Mouse (Mus musculus) left cerebral cortex, postnatal 4 days (tissue): ENCODE data around the gene Eif2d. TPM values are rescaled to one million over a fixed set of nuclear protein-coding genes. Genes with fewer than 3 reads are reported as not detected.

ENCODE experiments used
- DNase-seq: peaks from one replicate; pipeline ENCODE4 v3.0.0-alpha.2; 2022
- intact Hi-C: fragments of 180-260 bp; cut with DNase I; formaldehyde crosslinking; loops from one replicate; pipeline ENCODE4 v1.15.1; 2025
- total RNA-seq, 2 experiments: library from RNA; stranded (reverse); gene quantifications; 2 replicates each; pipeline ENCODE4 v1.2.3; 2021

Gene Eif2d
- 10 to 100 TPM; 40.8 to 45.0 TPM for total RNA-seq

DNA sequence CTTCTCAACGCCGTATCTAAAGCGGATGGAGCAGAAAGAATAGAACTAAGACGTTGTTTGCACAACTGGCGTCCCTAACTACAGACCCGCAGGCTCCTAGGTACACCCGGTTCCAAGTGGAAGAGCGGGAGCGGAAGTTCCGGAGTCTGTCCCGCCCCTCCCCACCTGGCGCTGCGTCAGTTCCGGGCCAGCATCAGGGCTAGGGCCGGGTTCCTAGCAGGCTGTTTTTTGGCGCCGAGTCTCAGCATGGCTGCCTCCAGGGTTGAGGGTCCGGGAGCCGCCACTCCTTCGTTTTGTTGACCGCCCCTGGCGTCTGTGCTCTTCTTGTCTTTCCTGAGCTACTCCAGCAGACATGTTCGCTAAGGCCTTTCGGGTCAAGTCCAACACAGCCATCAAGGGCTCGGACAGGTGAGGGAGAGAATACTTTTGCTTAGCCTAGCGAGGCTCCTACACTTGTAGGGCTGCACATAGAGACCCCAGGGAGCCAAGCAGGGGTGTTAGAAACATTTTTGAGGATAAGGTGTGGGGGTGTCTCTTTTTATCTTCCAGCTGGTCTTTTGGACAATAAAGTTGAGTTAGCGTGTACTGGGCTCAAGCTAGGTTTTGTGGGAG is at the start of gene Eif2d:
Eif2d (plus strand) TSS at position 164 of the 612 bp plus-strand sequence.
- intact Hi-C loops, result loop anchor here (5.0 kb wide), 1 partner anchor 36 kb away; no protein-coding TSS in a partner anchor
- peak; percentile 91 for DNase-seq

DNA sequence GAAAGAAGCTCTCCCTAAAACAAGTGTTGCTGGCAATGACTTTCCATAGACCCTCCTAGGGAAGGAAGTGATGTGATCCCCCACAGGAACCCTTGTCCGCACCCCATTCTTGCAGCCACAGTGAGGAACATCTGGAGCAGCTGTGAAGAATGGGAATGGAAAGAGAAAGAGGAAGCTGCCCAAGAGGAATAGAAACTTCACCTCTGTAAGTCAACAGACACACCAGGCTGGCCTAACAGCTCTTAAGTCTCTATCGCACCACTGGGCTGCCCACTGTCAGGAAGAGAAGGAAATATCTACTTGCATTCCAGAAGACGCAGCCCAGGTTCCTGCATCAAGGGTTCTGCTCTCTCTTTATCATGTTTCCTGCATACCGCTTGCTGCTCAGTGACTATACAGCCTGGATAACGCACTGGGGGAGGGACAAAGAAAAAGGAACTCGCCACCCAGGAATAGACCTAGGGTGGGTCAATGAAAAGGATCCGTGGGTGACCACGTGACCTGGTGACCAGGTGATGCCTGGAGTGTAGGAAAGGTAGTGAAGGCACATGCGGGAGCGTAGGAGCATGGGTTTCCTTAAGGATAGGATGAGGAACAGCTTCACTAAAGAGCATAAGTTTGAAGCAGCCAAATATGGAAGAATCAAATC is 49.1 kb upstream of the Eif2d start:
- DNase-seq, result no peak
- intact Hi-C loops, result no loop called here

DNA sequence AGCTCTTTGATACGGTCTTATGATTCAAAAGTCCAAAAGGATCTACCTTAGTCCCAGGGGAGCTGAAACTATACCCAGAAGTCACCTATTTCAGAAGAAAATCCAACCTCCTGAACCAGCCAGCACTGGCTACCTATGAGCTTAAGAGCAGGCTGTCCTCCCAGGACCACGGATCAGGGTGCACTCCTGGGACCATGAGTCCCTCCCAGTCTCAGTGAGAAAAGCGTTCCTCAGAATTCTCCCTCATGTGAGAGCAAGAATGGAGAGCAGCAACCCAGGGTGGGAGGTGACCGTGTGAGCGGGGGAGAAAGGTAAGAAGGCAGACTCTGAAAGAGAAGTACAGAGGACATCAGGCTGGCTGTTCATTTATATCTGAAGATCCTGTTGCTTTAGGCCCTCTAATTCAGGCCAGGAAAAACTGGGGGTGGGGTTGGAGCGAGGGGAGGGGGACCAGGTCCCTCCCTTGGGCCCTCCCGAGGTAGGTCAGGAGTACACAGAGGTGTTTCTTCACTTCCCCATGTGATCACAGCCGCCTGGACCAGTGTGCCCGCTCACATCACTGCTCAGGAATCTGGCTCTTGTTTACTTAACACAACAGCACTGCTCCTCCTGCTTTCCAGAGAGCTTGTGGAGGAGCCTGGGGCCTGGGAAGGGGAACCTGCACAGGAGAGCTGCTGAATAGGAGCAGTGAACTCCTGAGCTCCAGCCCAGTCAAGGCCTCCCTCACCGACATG is 45.2 kb upstream of the Eif2d start:
- intact Hi-C loops, result no loop called here
- DNase-seq, result no peak

DNA sequence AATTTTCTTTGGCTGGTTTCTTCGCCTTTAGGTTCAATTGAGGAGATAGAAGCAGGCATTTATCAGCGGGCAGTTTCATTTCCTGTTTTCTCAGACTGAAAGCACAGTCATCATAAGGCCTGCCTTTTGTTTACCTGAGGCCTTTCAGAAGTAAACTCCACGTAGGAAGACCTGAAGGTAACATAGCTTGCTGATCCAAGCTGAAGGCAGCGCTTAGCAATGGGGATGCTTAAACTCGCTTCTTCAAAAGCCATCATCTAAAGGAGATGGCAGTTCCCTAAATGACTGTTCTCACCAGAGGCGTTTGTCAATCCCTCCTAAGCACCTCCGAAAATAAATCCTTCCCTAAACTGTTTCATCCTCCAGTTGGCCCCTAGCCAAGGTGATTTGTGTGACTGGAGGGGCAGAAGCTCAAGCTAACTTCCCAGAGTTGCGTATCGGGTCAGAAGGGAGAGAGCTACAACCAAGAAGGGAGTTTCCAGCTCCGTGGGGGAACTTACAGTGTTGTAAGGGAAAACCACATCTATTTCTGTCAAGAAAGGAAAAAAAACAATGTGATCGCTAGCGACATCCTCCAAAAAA is 42.4 kb upstream of the Eif2d start:
- intact Hi-C loops, result no loop called here
- DNase-seq, result no peak

DNA sequence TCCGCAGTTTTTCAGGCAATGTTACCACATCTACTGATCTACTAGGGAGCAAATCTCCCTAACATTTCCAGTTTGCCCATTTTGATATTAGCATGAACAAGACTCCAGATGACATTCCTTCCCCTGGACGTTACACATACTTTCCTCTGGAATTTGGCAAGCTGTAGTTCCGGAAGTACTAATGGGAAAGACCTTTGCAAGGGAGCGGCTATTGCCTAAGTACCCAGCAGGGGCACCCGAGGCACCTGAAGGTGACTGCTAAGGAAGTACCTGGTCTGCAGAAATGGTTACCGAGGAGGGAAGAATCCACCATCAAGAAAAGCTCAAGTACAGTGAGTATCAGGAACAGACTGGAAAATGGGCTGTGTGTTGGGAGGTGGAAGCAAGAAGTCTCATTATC is 40.4 kb upstream of the Eif2d start:
- no peak for DNase-seq
- intact Hi-C loops, result no loop called here

DNA sequence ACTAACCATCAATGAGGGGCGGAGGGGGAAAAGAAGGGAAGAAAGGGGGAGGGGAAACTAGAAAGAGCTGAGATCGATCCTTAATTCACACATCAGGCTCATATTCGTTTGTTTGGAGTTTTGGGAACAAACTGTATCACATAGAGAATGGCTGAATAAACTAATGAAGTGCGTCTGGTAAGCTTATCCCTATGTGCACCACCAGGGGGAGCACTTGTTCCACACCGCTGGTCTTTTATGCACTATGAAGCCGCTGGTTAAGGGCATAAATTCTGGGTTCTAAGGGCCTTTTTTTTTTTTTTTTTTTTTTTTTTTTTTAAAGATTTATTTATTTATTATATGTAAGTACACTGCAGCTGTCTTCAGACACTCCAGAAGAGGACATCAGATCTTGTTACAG is 37.0 kb upstream of the Eif2d start:
- peak; percentile 72 for DNase-seq
- intact Hi-C loops, result loop anchor here (5.0 kb wide), 2 partner anchors 36 to 151 kb away; partner anchors contain the start of gene Eif2d

DNA sequence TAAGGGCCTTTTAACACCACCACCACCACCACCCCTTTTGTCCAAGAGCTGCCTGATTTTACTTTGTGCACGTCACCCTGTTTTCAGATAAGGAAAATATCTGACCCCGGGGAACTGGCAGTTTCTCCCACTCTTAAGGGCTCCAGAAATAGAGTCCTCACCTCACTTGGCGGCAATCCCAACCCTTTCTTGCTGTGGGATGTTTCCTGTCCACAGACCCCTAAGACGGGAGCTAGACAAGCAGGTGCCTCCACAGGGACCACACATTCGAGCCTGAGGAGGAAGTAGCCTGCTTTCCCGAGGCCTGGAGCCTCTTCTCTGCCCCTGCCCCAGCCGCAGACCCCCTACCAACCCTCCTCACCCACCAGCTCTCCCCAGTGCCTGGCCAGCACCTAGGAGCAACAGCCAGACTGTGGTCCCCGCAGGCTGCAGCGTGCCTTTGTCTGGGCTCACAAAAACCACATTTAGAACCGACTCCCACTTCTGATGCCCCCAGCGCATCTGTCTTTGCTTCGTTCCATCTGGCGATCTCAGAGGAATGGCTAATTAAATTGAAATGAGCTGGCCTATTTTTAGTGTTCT is 36.5 kb upstream of the Eif2d start:
- intact Hi-C loops, result loop anchor here (5.0 kb wide), 2 partner anchors 36 to 151 kb away; partner anchors contain the start of gene Eif2d
- peak; percentile 56 for DNase-seq

DNA sequence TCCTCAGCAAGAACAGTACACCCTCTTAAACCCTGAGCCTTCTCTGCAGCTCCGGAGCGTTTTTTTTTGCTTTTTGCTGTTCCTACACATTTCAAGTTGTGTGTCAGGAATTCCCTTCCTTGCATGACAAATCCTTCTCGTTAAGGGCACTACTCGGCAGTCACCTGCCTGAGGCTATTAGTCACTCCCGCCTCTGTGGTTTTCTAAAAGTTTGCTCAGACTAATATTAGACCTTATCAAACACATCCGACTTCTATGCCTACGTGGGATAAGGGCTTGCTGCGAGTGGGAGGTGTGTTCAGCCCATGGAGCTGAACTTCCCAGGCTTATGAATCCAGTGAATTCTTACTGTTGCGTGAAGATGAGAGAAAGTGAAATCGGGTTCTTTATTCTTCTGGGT is 34.5 kb upstream of the Eif2d start:
- intact Hi-C loops, result loop anchor here (5.0 kb wide), 2 partner anchors 34 to 149 kb away; partner anchors contain the start of gene Eif2d
- DNase-seq, result no peak

DNA sequence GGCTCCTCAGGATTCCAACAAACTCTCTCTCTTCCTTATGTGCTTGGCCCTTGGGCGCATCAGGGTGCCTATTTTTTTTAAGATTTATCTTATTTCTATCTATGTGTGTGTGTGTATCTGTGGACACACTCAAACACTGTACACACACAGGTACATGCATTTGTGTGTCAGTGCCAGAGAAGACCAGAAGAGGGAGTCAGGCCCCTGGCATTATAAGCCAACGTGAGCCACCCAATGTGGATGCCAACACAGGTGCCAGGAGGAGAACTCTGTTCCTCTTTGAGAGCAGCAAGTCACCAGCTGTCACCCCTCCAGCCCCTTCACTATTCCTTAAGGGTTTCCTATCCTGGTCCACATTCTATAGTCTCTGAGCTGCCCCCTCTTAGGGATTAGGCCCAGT is 34.0 kb upstream of the Eif2d start:
- DNase-seq, result peak; percentile 35
- intact Hi-C loops, result loop anchor here (5.0 kb wide), 2 partner anchors 33 to 148 kb away; partner anchors contain the start of gene Eif2d

DNA sequence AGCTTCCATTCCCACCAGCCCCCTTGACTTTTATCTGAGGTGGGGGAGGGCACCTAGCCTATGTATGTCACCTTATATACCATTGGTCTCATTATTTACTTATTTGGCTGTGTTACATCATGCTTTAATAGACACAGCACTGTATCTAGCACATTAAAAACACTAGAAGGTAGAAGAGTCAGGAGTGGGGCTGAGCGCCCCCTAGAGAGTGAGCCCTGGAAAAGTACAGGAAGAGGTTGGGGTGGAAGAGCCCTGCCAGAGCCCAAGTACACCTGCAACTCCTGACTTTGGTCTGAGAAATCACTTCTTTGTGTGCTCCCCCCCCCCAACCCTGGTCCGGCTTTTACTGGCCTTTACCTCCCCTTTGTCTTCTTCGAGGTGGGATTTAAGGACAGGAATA is 31.0 kb upstream of the Eif2d start:
- peak; percentile 20 for DNase-seq
- intact Hi-C loops, result no loop called here

DNA sequence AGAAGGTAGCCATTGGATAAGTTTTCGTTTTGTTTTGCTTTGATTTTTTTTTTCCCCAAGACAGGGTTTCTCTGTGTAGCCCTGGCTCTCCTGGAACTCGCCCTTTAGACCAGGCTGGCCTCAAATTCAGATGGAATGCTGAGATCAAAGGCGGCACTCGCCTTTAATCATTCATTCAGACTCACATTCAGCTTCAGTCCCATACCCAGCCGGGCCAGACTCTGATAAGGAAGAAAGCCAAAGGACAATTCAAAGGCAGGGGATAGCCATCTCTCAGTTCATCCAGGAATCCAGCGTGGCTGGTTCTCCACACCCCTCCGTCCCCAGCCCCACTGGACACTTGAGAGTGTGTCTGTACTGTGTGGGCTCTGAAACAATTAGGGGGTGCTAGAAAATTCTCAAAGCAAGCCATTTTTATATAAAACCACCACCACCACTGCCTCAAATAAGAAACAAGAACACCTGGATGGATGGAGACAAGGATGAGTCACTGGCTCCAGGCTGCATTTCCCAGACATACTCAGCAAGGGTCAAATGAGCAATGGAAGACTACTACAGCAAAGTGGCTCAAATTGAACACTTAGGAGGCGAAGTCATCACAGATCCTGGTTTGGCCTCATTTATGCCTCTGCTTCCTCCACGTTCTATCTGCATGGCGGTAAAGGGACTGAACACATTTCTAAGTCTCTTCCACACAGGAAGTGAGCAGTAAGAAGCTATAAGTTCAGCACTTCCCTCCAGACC is 29.3 kb upstream of the Eif2d start:
- no peak for DNase-seq
- intact Hi-C loops, result no loop called here

DNA sequence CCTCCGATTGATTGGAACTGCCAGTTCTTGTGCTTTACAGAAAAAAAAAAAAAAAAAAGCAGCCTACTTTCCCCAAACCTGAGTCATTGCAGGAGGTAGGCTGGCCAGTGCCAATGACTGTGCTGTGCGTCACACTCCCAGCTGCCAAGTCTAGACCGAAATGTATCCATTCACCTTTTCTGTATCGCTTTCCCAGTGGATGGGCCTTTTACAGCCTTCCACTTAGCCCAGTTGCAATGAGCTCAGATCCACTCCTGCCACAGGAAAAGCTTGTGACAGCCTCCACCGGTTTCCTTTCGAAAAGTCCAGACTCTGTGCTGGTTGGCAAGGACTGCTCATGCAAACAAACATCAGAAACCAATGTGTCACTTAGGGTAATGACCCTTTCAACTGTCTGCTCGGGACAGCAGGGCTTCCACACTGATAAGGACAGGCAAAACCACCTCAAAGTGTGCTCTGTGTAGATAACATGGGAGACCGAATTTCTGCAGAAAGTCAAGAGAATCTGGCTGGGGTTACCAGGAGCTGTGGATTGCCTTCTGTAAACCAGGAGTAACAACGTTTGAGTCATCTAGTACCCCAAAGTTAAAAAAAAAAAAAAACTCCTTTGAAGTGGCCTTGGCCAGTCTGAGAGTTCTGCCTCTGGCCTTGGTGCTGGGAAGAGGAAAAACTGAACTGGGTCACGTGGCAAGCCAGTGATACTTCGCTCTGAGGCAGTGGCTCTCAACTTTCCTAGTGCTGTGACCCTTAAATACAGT is 26.8 kb upstream of the Eif2d start:
- no peak for DNase-seq
- intact Hi-C loops, result no loop called here

DNA sequence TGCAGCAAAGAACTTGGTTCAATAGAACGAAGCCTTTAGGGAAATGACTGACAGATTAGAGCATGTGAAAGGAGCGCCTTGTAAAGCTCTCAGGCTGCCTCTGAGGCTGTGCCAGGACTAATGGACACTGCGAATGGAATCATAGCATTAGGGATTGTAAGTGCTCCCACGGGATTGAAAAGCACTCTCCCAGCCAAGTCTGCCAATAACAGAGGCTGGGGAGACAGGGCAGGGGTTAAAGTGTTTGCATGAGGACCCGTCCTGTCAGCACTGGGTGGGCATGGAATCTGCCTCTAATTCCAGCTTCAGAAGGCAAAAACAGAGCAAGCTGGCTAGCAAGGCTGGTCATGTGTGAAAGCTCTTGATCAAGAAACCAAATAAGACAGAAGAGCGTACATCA is 18.8 kb upstream of the Eif2d start:
- peak; percentile 28 for DNase-seq
- intact Hi-C loops, result loop anchor here (10.0 kb wide), 1 partner anchor 259 kb away; no protein-coding TSS in a partner anchor

DNA sequence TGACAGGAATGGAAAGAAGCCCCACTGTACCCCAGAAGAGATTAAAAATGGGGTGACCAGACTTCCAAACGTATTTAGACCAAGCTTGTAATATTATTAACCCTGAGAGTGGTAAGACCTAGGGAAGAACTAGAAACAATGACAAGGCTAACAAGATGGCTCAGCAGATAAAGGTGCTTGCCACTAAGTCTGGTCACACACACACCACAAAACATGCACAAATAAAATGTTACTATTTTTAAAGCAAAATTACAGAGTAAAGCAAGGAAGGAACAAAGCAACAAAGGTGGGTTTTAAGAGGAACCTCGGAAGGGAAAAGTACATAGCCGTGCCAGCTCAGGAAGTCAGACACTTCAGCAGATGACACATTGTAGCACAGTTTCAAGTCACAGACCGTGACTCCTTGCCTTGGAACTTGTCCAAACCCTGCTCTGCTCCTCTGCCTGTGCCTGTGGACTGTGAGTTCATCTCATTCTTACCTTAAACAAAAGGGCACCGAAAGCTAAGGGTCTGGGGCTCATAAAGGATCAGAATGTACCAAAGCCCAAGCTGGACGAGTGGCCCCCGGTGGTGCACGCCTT is 17.9 kb upstream of the Eif2d start:
- peak; percentile 23 for DNase-seq

DNA sequence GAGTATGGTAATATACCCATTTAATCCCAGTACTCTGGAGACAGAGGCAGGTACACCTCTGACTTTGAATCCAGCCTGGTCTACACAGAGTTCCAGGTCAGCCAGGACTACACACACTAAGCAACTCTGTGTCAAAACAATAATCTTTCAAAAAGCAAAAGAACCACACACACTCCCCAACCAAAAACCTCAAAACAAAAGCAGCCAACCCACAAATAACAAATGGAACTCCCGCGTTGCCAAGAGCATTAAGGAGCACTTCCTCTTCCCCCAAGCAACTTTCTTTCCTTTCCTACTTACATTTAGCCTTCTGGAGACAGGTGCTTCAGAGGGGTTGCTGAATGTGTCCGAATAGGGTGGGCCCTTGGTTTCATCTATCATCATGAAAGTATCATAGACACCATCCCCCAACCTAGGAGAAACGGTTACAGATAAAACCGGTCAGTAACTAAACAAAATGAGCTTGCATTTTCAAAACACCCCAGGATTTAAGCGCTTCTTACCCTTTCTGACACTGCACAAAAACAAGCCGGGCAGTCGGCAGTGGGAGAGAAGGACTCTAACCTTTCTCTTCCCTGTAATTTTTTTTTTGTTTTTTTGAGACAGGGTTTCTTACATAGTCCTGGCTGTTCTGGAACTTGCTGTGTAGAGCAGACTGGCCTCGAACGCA is 16.9 kb upstream of the Eif2d start:
- intact Hi-C loops, result loop anchor here (10.0 kb wide), 1 partner anchor 261 kb away; no protein-coding TSS in a partner anchor
- DNase-seq, result no peak

More for the DNA sequence above, 17.9 kb upstream of the Eif2d start:
- intact Hi-C loops, result loop anchor here (10.0 kb wide), 1 partner anchor 260 kb away; no protein-coding TSS in a partner anchor

DNA sequence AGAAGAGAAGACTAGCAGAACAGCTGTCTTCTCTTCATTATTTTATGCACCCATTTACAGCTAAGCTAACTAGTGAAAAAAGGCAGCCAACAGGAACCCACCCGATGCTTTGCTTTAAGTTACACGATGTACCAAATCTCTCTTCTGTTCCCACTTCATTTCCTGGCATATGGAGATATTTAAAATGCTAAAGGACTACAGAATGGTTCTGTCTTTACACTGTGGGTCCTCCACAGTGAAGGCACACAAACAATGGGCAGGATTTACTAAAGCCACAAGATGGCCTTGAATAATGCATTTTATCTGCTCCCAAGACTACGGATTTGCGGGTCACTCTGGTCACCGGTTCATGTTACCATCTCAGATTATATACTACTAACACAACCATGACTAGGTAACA is 15.9 kb upstream of the Eif2d start:
- DNase-seq, result no peak
- intact Hi-C loops, result loop anchor here (10.0 kb wide), 1 partner anchor 262 kb away; no protein-coding TSS in a partner anchor

DNA sequence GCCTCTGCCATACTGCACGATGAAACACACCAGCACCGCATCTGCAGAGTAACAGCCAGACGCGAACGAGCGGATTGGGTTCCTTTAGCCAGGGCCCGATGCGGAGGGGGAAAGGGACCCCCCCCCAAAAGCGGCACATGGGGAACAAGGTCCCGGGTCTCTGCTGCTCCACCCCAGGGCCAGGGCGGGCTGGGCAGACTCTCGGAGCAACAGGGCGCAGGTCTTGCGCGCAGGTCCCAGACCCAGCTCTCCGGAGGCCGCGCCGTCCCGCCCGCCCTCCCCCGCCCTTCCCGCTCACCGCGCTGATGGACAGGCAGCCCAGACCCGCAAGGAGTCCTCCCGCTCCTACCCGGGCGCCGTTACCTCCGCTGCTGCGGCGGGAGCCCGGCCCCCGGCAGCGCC is 15.3 kb upstream of the Eif2d start:
- intact Hi-C loops, result loop anchor here (10.0 kb wide), 1 partner anchor 263 kb away; no protein-coding TSS in a partner anchor
- DNase-seq, result peak; percentile 41
